Mouse (Mus musculus) liver, adult 2 months (tissue): ENCODE measurements around the gene Shank3. TPM values are rescaled to one million over a fixed set of nuclear protein-coding genes. Genes with fewer than 3 reads are reported as not detected.
A peak's percentile ranks its signal among the peaks of the same experiment; 100 is the strongest.

Experiments used
- DNase-seq: peaks from one replicate; pipeline ENCODE4 v3.0.0-alpha.2; 2011; ENCODE audit warnings: low read depth, low spot score; ENCODE audit errors: extremely low read depth
- H3K27ac ChIP-seq: fragments of 200-500 bp; replicated peaks from 2 replicates; pipeline ENCODE4 v1.5.1; 2012; ENCODE audit warnings: low read depth, mild to moderate bottlenecking, control low read depth, inconsistent platforms, low read length; ENCODE audit not compliant: insufficient read depth
- H3K27me3 ChIP-seq: fragments of 200-500 bp; 2 replicates; pipeline ENCODE4 v1.6.1; 2012; ENCODE audit warnings: mild to moderate bottlenecking, moderate library complexity, low read length, inconsistent platforms; ENCODE audit not compliant: control insufficient read depth, insufficient read depth
- H3K36me3 ChIP-seq: fragments of 200-500 bp; 2 replicates; pipeline ENCODE4 v1.6.1; 2012; ENCODE audit warnings: low read length, inconsistent platforms; ENCODE audit not compliant: control insufficient read depth, insufficient read depth
- H3K4me1 ChIP-seq: fragments of 200-500 bp; 2 replicates; pipeline ENCODE4 v1.6.1; 2011; ENCODE audit warnings: low read length; ENCODE audit not compliant: control insufficient read depth, insufficient read depth
- H3K4me3 ChIP-seq: fragments of 200-500 bp; 2 replicates; pipeline ENCODE4 v1.5.1; 2011; ENCODE audit warnings: low read depth, mild to moderate bottlenecking, control low read depth, low read length, moderate library complexity; ENCODE audit not compliant: insufficient read depth
- H3K79me2 ChIP-seq: fragments of 200-500 bp; 2 replicates; pipeline ENCODE4 v1.6.1; 2012; ENCODE audit warnings: inconsistent platforms, mild to moderate bottlenecking, low read length, moderate library complexity; ENCODE audit not compliant: control insufficient read depth, insufficient read depth
- H3K9ac ChIP-seq: fragments of 200-500 bp; 2 replicates; pipeline ENCODE4 v1.6.1; 2012; ENCODE audit warnings: low read depth, mild to moderate bottlenecking, control low read depth, inconsistent platforms, low read length
- CTCF ChIP-seq: fragments of 200-500 bp; IDR thresholded peaks from 2 replicates; pipeline ENCODE4 v1.5.1; 2011; ENCODE audit warnings: low read depth, low read length, control low read depth
- POLR2A ChIP-seq: fragments of 200-500 bp; IDR thresholded peaks from 2 replicates; pipeline ENCODE4 v1.6.1; 2011; ENCODE audit warnings: low read length, control low read depth; ENCODE audit not compliant: insufficient read depth; ENCODE audit errors: extremely low read depth
- WGBS: fragments of 180-500 bp; shearing (Covaris S2); methylation state at CpG from one replicate; pipeline ENCODE4 v1.1.7; 2018; 5-methylcytosine and 5-hydroxymethylcytosine counted together
- polyA plus RNA-seq: library from polyadenylated mRNA; depleted of rRNA; stranded (reverse); fragments of >200 nt; gene quantifications from 2 replicates; pipeline ENCODE4 v1.2.3, GENCODE M21; 2012
- total RNA-seq: library from RNA; depleted of rRNA; stranded (reverse); fragments of >200 nt; gene quantifications from 2 replicates; pipeline ENCODE4 v1.2.3, GENCODE M21; 2014

Shank3 gene
- total and polyA plus RNA-seq, 2 experiments, result 1.5 to 3.9 TPM

- no peak for DNase-seq
- H3K4me1 ChIP-seq, result no peaks in the 10 kb centered on the region
- H3K27ac ChIP-seq, result no peak overlapping the region
- no peak overlapping the region for H3K4me3 ChIP-seq
- H3K27me3 ChIP-seq, result 0 out of 2 replicates have a peak, but pooled peaks cover 6% of the 10 kb centered on the region
- no peak overlapping the region for H3K9ac ChIP-seq
- no peaks in the 10 kb centered on the region for H3K79me2 ChIP-seq
- WGBS, result 73% methylated on average over 18 of the region's 18 CpGs
- TF ChIP-seq POLR2A (no peak), CTCF (no peak)
- no peaks in the 10 kb centered on the region for H3K36me3 ChIP-seq
Observed at GRCm38 (mm10) chr15:89528201-89528850, 28.9 kb downstream of the Shank3 start.

GRCm38 (mm10) chr15:89528923-89529322, 29.5 kb downstream of the Shank3 start:
- Histone ChIP-seq H3K27ac (no peak overlapping the region), H3K4me3 (no peak overlapping the region), H3K36me3 (no peaks in the 10 kb centered on the region), H3K9ac (no peak overlapping the region), H3K4me1 (no peaks in the 10 kb centered on the region), H3K79me2 (no peaks in the 10 kb centered on the region), H3K27me3 (0 out of 2 replicates have a peak, but pooled peaks cover 3% of the 10 kb centered on the region)
- 89% methylated on average over 10 of the region's 10 CpGs for WGBS
- DNase-seq, result no peak
- TF ChIP-seq POLR2A, result no peak
- no peak for TF ChIP-seq CTCF

GRCm38 (mm10) chr15:89530336-89530735, 30.9 kb downstream of the Shank3 start:
- H3K4me1 ChIP-seq, result no peaks in the 10 kb centered on the region
- 9% methylated on average over 4 of the region's 4 CpGs for WGBS
- peak; percentile 9 for DNase-seq
- no peak overlapping the region for H3K27ac ChIP-seq
- H3K27me3 ChIP-seq, result no peaks in the 10 kb centered on the region
- TF ChIP-seq POLR2A (no peak), CTCF (peak; percentile 77)
- no peaks in the 10 kb centered on the region for H3K79me2 ChIP-seq
- H3K4me3 ChIP-seq, result no peak overlapping the region
- H3K9ac ChIP-seq, result no peak overlapping the region
- no peaks in the 10 kb centered on the region for H3K36me3 ChIP-seq

GRCm38 (mm10) chr15:89531399-89531798, 32.0 kb downstream of the Shank3 start:
- H3K79me2 ChIP-seq, result no peaks in the 10 kb centered on the region
- no peaks in the 10 kb centered on the region for H3K27me3 ChIP-seq
- H3K27ac ChIP-seq, result no peak overlapping the region
- no peak overlapping the region for H3K4me3 ChIP-seq
- 81% methylated on average over 5 of the region's 5 CpGs for WGBS
- H3K4me1 ChIP-seq, result no peaks in the 10 kb centered on the region
- no peak overlapping the region for H3K9ac ChIP-seq
- DNase-seq, result no peak
- TF ChIP-seq POLR2A (no peak), CTCF (no peak)
- no peaks in the 10 kb centered on the region for H3K36me3 ChIP-seq

- no peak for DNase-seq
- Histone ChIP-seq H3K27me3 (no peaks in the 10 kb centered on the region), H3K4me3 (no peak overlapping the region), H3K36me3 (no peaks in the 10 kb centered on the region), H3K79me2 (no peaks in the 10 kb centered on the region), H3K4me1 (no peaks in the 10 kb centered on the region), H3K9ac (no peak overlapping the region), H3K27ac (no peak overlapping the region)
- TF ChIP-seq POLR2A (no peak), CTCF (no peak)
- WGBS, result 33% methylated on average over 29 of the region's 29 CpGs
Observed at GRCm38 (mm10) chr15:89532026-89532923, 32.9 kb downstream of the Shank3 start.
